Mouse (Mus musculus) spleen, adult 12 weeks (tissue): Measurements from ENCODE around the gene Gm20479.

Source experiments
- DNase-seq: peaks from one replicate; pipeline ENCODE4 v3.0.0; 2022; ENCODE audit warnings: low spot score

Gm20479 gene

GRCm38 (mm10) chr7:27356861-27357594, at the start of gene Gm20479:
TSS of gene Gm20479 (minus strand) at chr7:27357419.
- no peak for DNase-seq

GRCm38 (mm10) chr7:27406481-27406880, 49.3 kb upstream of the Gm20479 start:
- no peak for DNase-seq

DNA sequence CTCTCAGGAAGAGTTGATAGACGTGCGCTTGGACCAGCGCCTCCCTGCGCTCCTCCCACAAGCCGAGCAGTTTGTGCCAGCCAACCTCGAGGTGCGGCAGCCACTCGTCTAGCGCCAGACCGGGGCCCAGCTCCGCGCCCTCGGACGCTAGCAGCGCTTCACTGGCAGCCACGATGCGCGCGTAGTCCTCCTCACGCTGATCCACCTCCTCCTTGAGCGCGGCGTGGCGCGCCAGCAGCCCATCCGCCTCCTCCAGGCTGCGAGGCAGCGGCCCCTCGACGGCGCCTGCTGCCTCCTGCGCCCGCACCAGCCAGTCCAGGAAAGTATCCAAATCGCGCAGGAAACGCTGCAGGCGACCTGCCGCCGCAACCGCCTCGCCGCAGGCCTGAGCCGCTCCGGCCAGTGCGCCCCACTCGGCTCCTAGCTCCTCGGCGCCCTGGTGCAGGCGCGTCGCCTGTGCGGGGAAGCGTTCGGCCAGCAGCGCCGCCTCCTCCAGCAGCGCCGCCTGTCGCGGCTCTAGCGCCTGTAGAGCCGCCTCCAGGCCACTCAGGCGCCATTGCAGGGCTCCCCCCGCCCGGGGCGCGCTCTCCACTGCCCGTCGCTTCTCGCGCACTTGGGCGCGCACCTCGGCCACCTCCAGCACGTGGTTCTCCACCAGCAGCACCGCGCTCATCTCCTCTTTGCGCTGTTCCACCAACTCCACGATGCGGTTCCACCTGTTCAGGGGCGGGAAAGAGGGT, 47.2 kb upstream of the Gm20479 start:
- DNase-seq: no peak

DNA sequence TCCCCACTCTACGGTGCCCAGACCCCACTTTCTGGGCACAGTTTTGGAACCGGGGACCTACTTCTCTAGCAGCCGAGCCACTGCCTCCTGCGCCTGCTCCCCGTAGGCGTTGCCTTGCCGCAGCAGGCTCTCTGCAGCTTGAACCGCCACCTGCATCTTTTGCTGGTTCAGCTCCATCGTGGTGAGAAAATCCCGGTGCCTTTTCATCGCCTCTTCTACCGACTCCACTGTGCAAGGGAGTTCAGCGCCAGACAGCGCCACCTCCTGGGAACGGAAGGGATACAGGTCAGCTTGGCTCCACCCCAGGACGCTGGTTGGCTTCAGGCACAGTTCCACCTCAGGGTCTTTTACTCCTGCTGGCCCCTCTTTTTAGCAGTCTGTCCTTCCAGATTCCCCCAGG, 45.5 kb upstream of the Gm20479 start:
- DNase-seq: peak; percentile 21

DNA sequence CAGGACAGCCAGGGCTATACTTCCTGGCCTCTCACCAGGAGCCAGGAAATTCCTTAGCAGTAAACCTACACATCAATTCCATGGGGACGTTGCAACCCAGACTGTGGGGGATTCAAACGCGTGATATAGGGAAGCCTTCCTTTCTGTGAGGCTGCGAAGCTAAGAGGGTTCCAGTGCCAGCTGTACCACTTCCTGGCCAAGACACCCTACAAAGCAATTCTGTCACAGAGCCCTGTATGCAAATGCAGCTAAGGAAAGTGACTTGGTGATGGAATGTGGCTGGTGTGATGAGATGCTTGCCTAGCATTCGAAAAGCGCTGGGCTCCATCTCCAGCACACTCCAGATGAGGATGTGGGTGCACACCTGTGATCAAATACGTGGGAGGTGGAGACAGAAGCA, 43.3 kb upstream of the Gm20479 start:
- DNase-seq: no peak

DNA sequence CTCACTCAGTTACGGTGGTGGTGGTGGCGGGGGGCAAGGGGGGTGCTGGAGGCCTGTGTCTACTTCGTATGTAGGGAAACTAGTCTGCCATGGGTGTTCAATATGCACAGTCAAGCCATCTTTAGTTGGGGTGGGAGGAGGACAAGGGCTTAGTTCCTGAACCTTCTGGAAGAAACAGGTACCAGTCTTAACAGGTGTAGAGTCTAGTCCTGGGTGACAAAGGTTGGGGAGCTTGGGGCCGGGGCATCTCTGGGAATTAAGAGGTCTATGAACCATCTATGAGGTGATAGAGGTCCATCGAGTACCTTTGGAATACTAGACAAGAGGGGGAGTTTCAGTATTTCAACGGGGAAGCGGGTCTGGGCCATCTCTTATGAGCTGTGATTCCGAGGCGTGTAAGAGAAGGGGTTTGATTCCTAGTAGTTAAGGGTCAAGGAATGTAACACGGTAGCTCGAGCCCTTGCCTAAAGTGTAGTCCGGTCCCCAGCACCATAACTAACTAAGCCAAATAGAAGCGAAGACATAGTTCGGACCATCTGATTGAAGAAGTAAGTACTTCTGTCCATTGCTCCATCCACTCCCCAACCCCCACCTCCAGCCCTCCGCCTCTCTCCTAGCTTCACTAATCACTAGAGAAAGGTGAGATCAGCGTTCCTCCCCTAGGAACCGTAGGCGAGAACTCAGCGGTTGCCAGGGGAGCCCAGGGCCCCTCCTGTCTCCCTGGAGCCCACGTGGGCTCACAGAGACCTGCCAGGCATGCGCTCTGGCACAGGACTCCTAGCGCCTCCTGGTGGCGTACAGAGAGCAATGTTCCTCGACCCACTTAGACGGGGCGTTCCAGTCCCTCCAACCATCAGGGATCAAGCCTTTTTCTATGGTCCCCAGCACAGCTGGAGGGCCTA, 40.1 kb upstream of the Gm20479 start:
- no peak for DNase-seq

DNA sequence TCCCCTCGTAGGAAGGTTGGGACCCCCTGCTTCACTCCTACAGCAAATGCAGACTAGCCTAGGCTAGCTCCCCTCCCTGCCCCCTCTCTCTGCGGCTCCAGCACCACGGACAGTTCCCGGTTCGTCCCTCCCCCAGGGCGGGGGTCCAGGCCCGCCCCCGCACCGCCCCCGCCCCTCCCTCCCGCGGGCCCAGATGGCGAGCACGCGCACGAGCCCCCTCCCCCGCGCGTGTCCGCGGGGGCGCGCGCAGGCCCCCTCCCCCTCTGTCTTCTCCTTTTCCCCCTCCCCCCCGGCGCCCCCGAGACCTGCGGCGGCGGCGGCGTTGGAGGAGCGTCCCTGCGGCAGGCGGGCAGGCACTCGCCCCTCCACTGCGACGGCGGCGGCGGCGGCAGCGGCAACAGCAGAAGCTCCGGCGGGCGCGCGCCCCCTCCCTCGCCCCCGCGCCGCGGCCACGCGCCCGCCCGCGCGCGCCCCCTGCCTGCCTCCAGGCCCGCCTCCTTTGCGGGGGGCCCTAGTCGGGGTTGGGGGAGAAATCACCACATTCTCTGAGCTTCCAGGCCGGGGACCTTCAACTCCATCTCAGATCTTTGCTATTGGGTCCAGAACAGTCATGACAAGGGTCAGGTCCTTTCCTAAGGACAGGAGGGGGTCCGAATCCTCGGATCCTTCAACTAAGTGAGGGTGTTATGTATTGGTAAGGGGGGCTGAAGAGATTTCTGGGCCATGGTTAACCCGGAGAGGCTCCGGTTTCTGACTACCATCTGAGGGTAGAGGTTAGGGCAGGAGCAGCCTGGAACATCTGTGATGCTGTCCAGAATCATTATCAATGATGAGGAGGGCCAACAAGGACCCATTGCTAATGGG, 39.2 kb upstream of the Gm20479 start:
- no peak for DNase-seq

DNA sequence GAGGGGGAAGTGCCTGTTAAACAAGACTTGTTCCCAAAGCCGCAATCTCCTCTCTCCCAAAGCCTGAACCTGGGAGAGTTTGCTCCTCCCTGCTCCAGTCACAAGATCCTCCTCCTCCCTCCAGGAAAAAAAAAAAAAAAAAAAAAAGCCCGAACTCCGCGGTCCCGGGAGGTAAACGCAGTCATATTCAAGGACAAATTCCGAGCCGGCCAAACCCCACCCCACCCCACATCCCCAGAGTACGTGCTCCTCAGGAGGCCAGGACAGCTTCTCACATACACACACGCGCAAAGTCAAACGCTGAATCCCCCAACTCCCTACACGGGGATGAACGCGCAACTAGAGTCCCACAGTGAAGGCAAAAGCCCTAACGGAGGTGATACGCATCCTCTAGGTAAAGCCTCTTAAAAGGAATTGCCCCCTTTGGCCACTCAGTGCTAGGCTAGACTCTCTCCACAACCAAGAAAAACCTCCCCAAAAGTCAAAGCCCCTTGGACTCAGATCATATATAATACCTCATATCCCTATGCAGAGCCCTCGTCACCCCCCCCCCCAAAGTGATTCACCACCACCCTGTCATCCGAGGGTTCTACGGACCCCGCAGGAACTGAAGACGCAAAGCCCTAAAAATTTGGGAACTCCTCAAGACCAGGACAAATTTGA, 38.4 kb upstream of the Gm20479 start:
- DNase-seq: no peak

GRCm38 (mm10) chr7:27391416-27391815, 34.2 kb upstream of the Gm20479 start:
- DNase-seq: no peak

GRCm38 (mm10) chr7:27389213-27389612, 32.0 kb upstream of the Gm20479 start:
- no peak for DNase-seq

DNA sequence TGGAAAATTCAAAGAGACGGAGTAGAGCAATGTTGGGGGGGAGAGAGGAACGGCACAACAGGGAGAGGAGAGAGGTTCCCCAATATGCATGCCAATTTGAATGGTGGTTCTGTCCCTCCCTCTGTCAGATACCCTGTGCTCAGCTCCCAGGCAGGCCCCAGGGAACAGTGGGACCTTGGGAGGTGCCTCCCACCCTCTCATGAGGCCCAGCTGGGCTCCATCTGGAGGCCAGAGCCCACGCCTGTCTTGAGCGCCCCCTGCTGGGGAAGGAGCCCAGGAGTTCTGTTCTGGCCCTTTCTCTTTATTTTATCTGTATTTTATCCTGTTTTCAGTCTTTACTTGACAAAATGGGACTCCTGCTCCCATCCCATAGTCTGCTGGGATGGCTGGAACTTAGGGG, 27.5 kb upstream of the Gm20479 start:
- peak; percentile 47 for DNase-seq

- no peak for DNase-seq
Measured at GRCm38 (mm10) chr7:27384134-27384533, 26.9 kb upstream of the Gm20479 start.

DNA sequence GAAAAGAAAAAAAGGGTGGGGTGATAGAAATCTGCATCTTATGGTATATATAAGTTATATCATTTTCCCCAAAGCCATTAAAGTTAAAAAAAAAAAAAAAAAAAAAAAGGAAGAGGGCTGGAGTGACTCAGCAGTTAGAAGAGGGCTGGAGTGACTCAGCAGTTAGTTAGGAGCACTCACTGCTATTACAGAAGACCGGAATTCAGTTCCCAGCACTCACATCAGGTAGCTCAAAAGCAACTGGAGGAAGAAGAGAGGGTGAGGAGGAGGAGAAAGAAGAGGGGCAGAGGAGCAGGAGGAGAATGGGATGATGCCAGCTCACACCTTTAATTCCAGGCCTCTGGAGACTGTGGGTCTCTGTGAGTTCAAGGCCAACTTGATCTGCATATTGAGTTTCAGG, 26.0 kb upstream of the Gm20479 start:
- no peak for DNase-seq

GRCm38 (mm10) chr7:27381560-27381959, 24.3 kb upstream of the Gm20479 start:
- no peak for DNase-seq

DNA sequence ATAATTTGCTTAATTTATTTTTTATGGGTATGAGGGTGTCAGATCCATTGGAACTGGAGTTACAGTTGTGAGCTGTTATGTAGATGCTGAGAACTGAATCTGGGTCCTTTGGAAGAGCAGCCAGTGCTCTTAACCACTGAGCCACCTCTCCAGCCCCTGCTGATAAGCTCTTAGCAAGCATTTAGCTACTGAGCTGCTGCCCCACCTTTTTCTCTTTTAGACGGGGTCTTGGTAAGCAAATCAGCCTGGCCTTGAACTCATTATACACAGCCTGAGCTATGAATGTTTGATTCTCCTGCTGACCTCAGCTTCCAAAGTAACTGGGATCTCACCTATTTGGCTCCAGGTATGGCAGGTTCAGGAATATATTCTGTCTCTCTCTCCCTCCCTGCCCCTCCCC, 23.8 kb upstream of the Gm20479 start:
- DNase-seq: no peak

GRCm38 (mm10) chr7:27379836-27380235, 22.6 kb upstream of the Gm20479 start:
- no peak for DNase-seq

- DNase-seq: no peak
Measured at GRCm38 (mm10) chr7:27378431-27378830, 21.2 kb upstream of the Gm20479 start.

- no peak for DNase-seq
Measured at GRCm38 (mm10) chr7:27375274-27375673, 18.1 kb upstream of the Gm20479 start.

DNA sequence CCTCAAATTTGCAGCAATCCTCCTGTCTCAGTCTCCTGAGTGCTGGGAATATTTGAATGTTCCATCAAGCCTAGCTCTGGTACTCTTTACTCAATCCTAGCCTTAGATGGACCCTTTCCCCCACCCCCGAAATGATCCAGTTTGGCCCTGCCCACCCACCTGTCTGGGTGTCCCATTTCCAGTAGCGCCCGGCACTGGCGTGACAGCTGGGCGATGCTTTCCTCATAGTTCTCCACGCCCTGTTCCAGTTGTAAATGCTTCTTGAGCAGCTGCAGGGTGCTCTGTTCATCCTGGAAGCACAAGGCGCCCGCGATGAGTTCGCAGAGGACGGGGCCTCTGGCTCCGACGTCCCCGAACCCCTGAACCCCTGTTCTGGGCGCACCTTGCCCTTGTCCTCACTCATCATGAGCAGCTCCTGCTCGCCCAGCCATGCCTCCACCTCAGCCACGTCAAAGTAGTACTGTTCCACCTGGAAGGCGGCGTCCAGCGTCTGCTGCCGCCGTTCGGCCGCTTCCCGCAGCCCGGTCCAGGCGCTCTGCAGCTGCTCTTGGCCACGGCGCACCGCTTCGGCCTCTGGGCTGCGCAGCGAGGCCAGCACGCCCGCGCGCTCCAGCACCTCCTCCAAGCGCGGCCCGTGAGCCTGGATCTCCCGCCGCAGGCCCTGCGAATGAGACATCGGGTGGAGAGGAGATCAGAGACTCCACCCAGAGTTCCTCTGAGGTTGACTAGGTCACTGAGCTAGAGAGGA, 14.7 kb upstream of the Gm20479 start:
- DNase-seq: no peak

DNA sequence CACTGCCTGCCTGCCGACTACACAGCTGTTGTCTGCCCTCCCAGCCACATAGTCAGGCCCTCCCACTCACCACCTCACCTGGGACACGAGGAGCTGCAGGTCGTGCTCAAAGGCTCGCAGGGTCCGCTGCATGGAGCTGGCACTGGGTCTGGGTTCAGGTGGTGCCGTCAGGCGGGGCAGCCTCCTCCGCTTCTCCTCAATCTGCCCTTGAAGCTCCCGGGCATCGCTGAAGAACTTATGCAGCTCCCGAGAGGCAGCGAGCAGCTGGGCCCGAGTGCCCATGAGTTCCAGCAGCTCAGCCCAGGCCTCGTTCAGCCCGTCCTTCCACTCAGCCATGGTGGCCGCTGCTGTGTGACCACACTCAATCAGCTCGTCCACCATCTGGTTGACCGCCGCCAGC, 11.9 kb upstream of the Gm20479 start:
- no peak for DNase-seq
